Mouse (Mus musculus) forebrain, postnatal 0 days (tissue): ENCODE measurements at regions not wholly inside any gene's neighbourhood (a gene's known extent, or its start where the extent isn't known, plus 50 kb on each side); places are given as distances from the start of the nearest gene placed in this dataset.

Source experiments
- ATAC-seq: fragments of 200-750 bp; cut with Nextera tagmentation; 2 replicates; pipeline ENCODE4 v1.8.0; 2017; ENCODE audit warnings: mild to moderate bottlenecking, moderate library complexity
- DNase-seq: peaks from one replicate; pipeline ENCODE4 v3.0.0-alpha.2; 2015
- H3K27ac ChIP-seq: fragments of 300-500 bp; sonication (generic); 2 replicates; pipeline ENCODE4 v1.5.1; 2014; ENCODE audit warnings: low read depth, mild to moderate bottlenecking, antibody characterized with exemption, low read length, moderate library complexity, mixed read lengths
- H3K27me3 ChIP-seq: fragments of 300-500 bp; sonication (generic); 2 replicates; pipeline ENCODE4 v1.6.1; 2014; ENCODE audit warnings: mild to moderate bottlenecking, low read length, mixed read lengths; ENCODE audit not compliant: insufficient read depth
- H3K36me3 ChIP-seq: fragments of 300-500 bp; sonication (generic); 2 replicates; pipeline ENCODE4 v1.6.1; 2014; ENCODE audit warnings: mild to moderate bottlenecking, moderate library complexity; ENCODE audit not compliant: insufficient read depth
- H3K4me1 ChIP-seq: fragments of 300-500 bp; sonication (generic); 2 replicates; pipeline ENCODE4 v1.6.1; 2014; ENCODE audit warnings: antibody characterized with exemption; ENCODE audit not compliant: insufficient read depth
- H3K4me2 ChIP-seq: fragments of 300-500 bp; sonication (generic); 2 replicates; pipeline ENCODE4 v1.6.1; 2014; ENCODE audit warnings: low read depth, mild to moderate bottlenecking, moderate library complexity
- H3K4me3 ChIP-seq: fragments of 300-500 bp; sonication (generic); 2 replicates; pipeline ENCODE4 v1.5.1; 2014; ENCODE audit warnings: low read depth, low read length, mixed read lengths
- H3K9ac ChIP-seq: fragments of 300-500 bp; sonication (generic); 2 replicates; pipeline ENCODE4 v1.6.1; 2014; ENCODE audit warnings: mild to moderate bottlenecking
- H3K9me3 ChIP-seq: fragments of 300-500 bp; sonication (generic); 2 replicates; pipeline ENCODE4 v1.6.1; 2016; ENCODE audit warnings: low read length
- CTCF ChIP-seq: sonication (generic); IDR thresholded peaks from 2 replicates; pipeline ENCODE4 v1.5.1; 2016; ENCODE audit warnings: antibody characterized with exemption, control low read depth, low read depth
- WGBS: fragments of 180-500 bp; shearing (Covaris S2); extraction: QIAGEN DNeasy Blood & Tissue Kit; methylation state at CpG from one replicate; pipeline ENCODE4 v1.1.7; 2014; 5-methylcytosine and 5-hydroxymethylcytosine counted together

- DNase-seq, result peak; percentile 21
- no peak overlapping the region for H3K27ac ChIP-seq
- H3K4me3 ChIP-seq, result no peak overlapping the region
- no peaks in the 10 kb centered on the region for H3K9me3 ChIP-seq
- H3K4me1 ChIP-seq, result no peaks in the 10 kb centered on the region
- no peak overlapping the region for H3K9ac ChIP-seq
- H3K27me3 ChIP-seq, result no peaks in the 10 kb centered on the region
- H3K36me3 ChIP-seq, result no peaks in the 10 kb centered on the region
- TF ChIP-seq CTCF, result no peak
- ATAC-seq, result peak; percentile 74
- WGBS, result 15% methylated on average over 2 of the region's 2 CpGs
- no peak overlapping the region for H3K4me2 ChIP-seq
Measured at GRCm38 (mm10) chr4:71808271-71808670, 50.5 kb upstream of the Gm11232 start.
